Mouse (Mus musculus): ENCODE measurements around the gene Rpl36. TPM values are rescaled to one million over a fixed set of nuclear protein-coding genes. Genes with fewer than 3 reads are reported as not detected.

Gene Rpl36
- 1,000 to 10,000 TPM; 1,553 to 1,612 TPM for polyA plus RNA-seq (2017; shearing (Covaris generic))

GRCm38 (mm10) chr17:56613236-56613844, at the start of gene Rpl36:
Rpl36 (plus strand) TSS chr17:56613416.

GRCm38 (mm10) chr17:56584257-56585130, 28.7 kb upstream of the Rpl36 start, which contains the start of the genes Safb2 and Safb:
Safb2 (minus strand) TSS chr17:56584585.
Safb (plus strand) TSS chr17:56584825.

GRCm38 (mm10) chr17:56609452-56610171, 3.6 kb upstream of the Rpl36 start, which contains the start of gene 2410015M20Rik:
2410015M20Rik (minus strand) TSS chr17:56609771.

GRCm38 (mm10) chr17:56626754-56627470, 13.7 kb downstream of the Rpl36 start, which contains the start of gene Lonp1:
Lonp1 (minus strand) TSS chr17:56626887.

GRCm38 (mm10) chr17:56627530-56628277, 14.5 kb downstream of the Rpl36 start, which contains the start of gene Catsperd:
Catsperd (plus strand) TSS chr17:56628143.

Other genes with a start within 250 kb of the Rpl36 start
- gene Ptprs, start 136.9 kb upstream of the Rpl36 start, polyA plus RNA-seq (2017; shearing (Covaris generic)) = 10 to 100 TPM; 23.5 to 43.5 TPM
- gene Znrf4, start 101.0 kb upstream of the Rpl36 start, polyA plus RNA-seq (2017; shearing (Covaris generic)) = not detected
- under 1 TPM; 0.44 to 0.99 TPM for gene Gm20219, start 59.0 kb upstream of the Rpl36 start, polyA plus RNA-seq (2017; shearing (Covaris generic))
- gene Safb2, start 28.8 kb upstream of the Rpl36 start, polyA plus RNA-seq (2017; shearing (Covaris generic)) = 100 to 1,000 TPM; 146 to 176 TPM
- 100 to 1,000 TPM; 175 to 240 TPM for gene Safb, start 28.6 kb upstream of the Rpl36 start, polyA plus RNA-seq (2017; shearing (Covaris generic))
- gene 2410015M20Rik, start 3.6 kb upstream of the Rpl36 start, polyA plus RNA-seq (2017; shearing (Covaris generic)) = 100 to 1,000 TPM; 183 to 188 TPM
- gene Lonp1, start 13.5 kb downstream of the Rpl36 start, polyA plus RNA-seq (2017; shearing (Covaris generic)) = 10 to 100 TPM; 41.9 to 43.4 TPM
- gene Catsperd, start 14.7 kb downstream of the Rpl36 start, polyA plus RNA-seq (2017; shearing (Covaris generic)) = 1 to 10 TPM; 2.3 to 2.6 TPM
- 10 to 100 TPM; 95.5 to 97.1 TPM for gene Ranbp3, start 59.9 kb downstream of the Rpl36 start, polyA plus RNA-seq (2017; shearing (Covaris generic))
- 100 to 1,000 TPM; 211 to 228 TPM for gene Ndufa11, start 104.4 kb downstream of the Rpl36 start, polyA plus RNA-seq (2017; shearing (Covaris generic))
- gene Vmac, start 104.6 kb downstream of the Rpl36 start, polyA plus RNA-seq (2017; shearing (Covaris generic)) = 10 to 100 TPM; 16.9 to 20.1 TPM
- under 1 TPM in 1 of 2 experiments, not detected in 1; 0.20 TPM for gene Nrtn, start 144.1 kb downstream of the Rpl36 start, polyA plus RNA-seq (2017; shearing (Covaris generic))
- gene Dus3l, start 151.3 kb downstream of the Rpl36 start, polyA plus RNA-seq (2017; shearing (Covaris generic)) = 10 to 100 TPM; 52.8 to 65.4 TPM
- 1 to 10 TPM; 1.2 to 2.2 TPM for gene Prr22, start 156.8 kb downstream of the Rpl36 start, polyA plus RNA-seq (2017; shearing (Covaris generic))
- 1 to 10 TPM in 1 of 2 experiments, under 1 TPM in 1; 0.64 to 2.1 TPM for gene Rfx2, start 217.6 kb downstream of the Rpl36 start, polyA plus RNA-seq (2017; shearing (Covaris generic))

Data from inflammation-experienced regulatory T-cells (primary cell).